Mouse (Mus musculus) hindbrain, embryonic 11.5 days (tissue): ENCODE data around the gene Sbno2. TPM values are rescaled to one million over a fixed set of nuclear protein-coding genes. Genes with fewer than 3 reads are reported as not detected.

Experiments
- ATAC-seq: fragments of 200-750 bp; cut with Nextera tagmentation; 2 replicates; pipeline ENCODE4 v1.8.0; 2017; ENCODE audit warnings: mild to moderate bottlenecking, moderate TSS enrichment, moderate library complexity; ENCODE audit not compliant: low FRiP score
- DNase-seq: peaks from one replicate; pipeline ENCODE4 v3.0.0-alpha.2; 2015; ENCODE audit warnings: low spot score
- H3K27ac ChIP-seq: fragments of 300-500 bp; sonication (generic); 2 replicates; pipeline ENCODE4 v1.5.1; 2014; ENCODE audit warnings: mild to moderate bottlenecking, low read depth, low read length
- H3K27me3 ChIP-seq: fragments of 300-500 bp; sonication (generic); 2 replicates; pipeline ENCODE4 v1.6.1; 2014; ENCODE audit warnings: mild to moderate bottlenecking, low read length, moderate library complexity, mixed read lengths; ENCODE audit not compliant: control insufficient read depth, insufficient read depth
- H3K36me3 ChIP-seq: fragments of 300-500 bp; sonication (generic); 2 replicates; pipeline ENCODE4 v1.6.1; 2014; ENCODE audit warnings: mild to moderate bottlenecking, low read length, moderate library complexity, mixed read lengths; ENCODE audit not compliant: control insufficient read depth, insufficient read depth
- H3K4me1 ChIP-seq: fragments of 300-500 bp; sonication (generic); replicated peaks from 2 replicates; pipeline ENCODE4 v1.6.1; 2014; ENCODE audit warnings: low read length, mixed read lengths; ENCODE audit not compliant: control insufficient read depth, insufficient read depth
- H3K4me2 ChIP-seq: fragments of 300-500 bp; sonication (generic); replicated peaks from 2 replicates; pipeline ENCODE4 v1.6.1; 2014; ENCODE audit warnings: mild to moderate bottlenecking, low read depth, low read length
- H3K4me3 ChIP-seq: fragments of 300-500 bp; sonication (generic); 2 replicates; pipeline ENCODE4 v1.5.1; 2014; ENCODE audit warnings: low read depth, low read length
- H3K9ac ChIP-seq: fragments of 300-500 bp; sonication (generic); 2 replicates; pipeline ENCODE4 v1.6.1; 2014; ENCODE audit warnings: low read depth, low read length
- H3K9me3 ChIP-seq: fragments of 300-500 bp; sonication (generic); 2 replicates; pipeline ENCODE4 v1.6.1; 2016; ENCODE audit warnings: low read length; ENCODE audit not compliant: control insufficient read depth
- WGBS: fragments of 180-500 bp; shearing (Covaris S2); extraction: QIAGEN DNeasy Blood & Tissue Kit; methylation state at CpG from one replicate; pipeline ENCODE4 v1.1.7; 2014; 5-methylcytosine and 5-hydroxymethylcytosine counted together
- polyA plus RNA-seq: library from polyadenylated mRNA; unstranded; fragments of >200 nt; fragmentation: Nextera tagmentation; extraction: Ambion mirVana; gene quantifications from 2 replicates; pipeline ENCODE4 v1.2.1, GENCODE M21; 2014

The Sbno2 gene
- polyA plus RNA-seq, 1 experiment from 2014 or later = 9.5 TPM

- Histone ChIP-seq H3K4me1 (peaks cover 2% of the 10 kb centered on the region; the same call in 1 of the 2 replicates), H3K27ac (peak overlapping the region; percentile 49), H3K9me3 (no peaks in the 10 kb centered on the region), H3K4me2 (no peak overlapping the region), H3K27me3 (no peaks in the 10 kb centered on the region), H3K36me3 (no peaks in the 10 kb centered on the region), H3K9ac (no peak overlapping the region), H3K4me3 (no peak overlapping the region)
- DNase-seq (no peak), ATAC-seq (no peak)
- 69% methylated on average over 9 of the region's 9 CpGs for WGBS
Measured at GRCm38 (mm10) chr10:80070837-80071515, 34.4 kb downstream of the Sbno2 start.

DNA sequence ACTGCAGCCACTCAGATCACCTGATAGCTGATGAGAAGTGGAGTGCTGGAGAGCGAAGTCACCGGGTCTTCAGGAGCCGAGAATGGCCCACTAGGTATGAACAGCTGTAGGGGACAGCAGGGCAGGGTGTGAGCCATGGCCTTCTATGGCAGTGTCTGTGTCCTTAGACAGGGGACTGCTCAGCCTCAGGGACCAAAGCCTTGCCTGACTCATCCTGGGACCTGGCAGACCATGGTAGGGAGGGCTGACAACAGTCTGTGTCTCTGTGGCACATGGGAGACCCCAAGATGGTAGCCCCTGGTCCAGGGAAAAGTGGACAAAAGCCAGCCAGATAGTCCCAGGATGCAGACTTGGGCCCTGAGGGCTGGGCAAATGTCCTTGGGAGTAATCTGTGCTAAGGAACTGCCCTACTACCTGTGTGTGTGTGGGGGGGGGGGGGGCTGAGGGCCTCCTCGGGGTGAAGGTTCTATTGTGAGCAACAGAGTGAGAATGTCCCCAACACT is 35.4 kb downstream of the Sbno2 start:
- no peak for ATAC-seq
- H3K4me2 ChIP-seq = no peak overlapping the region
- H3K9me3 ChIP-seq = no peaks in the 10 kb centered on the region
- DNase-seq = no peak
- no peak overlapping the region for H3K9ac ChIP-seq
- H3K27me3 ChIP-seq = no peaks in the 10 kb centered on the region
- H3K4me3 ChIP-seq = no peak overlapping the region
- no peak overlapping the region for H3K27ac ChIP-seq
- H3K4me1 ChIP-seq = no peaks in the 10 kb centered on the region
- 97% methylated on average over 4 of the region's 4 CpGs for WGBS
- no peaks in the 10 kb centered on the region for H3K36me3 ChIP-seq

- ATAC-seq (no peak), DNase-seq (no peak)
- Histone ChIP-seq H3K36me3 (no peaks in the 10 kb centered on the region), H3K27ac (no peak overlapping the region), H3K4me2 (no peak overlapping the region), H3K9ac (no peak overlapping the region), H3K27me3 (no peaks in the 10 kb centered on the region), H3K9me3 (no peaks in the 10 kb centered on the region), H3K4me1 (no peaks in the 10 kb centered on the region), H3K4me3 (no peak overlapping the region)
- WGBS = 87% methylated on average over 6 of the region's 7 CpGs
Measured at GRCm38 (mm10) chr10:80069251-80069650, 36.1 kb downstream of the Sbno2 start.

DNA sequence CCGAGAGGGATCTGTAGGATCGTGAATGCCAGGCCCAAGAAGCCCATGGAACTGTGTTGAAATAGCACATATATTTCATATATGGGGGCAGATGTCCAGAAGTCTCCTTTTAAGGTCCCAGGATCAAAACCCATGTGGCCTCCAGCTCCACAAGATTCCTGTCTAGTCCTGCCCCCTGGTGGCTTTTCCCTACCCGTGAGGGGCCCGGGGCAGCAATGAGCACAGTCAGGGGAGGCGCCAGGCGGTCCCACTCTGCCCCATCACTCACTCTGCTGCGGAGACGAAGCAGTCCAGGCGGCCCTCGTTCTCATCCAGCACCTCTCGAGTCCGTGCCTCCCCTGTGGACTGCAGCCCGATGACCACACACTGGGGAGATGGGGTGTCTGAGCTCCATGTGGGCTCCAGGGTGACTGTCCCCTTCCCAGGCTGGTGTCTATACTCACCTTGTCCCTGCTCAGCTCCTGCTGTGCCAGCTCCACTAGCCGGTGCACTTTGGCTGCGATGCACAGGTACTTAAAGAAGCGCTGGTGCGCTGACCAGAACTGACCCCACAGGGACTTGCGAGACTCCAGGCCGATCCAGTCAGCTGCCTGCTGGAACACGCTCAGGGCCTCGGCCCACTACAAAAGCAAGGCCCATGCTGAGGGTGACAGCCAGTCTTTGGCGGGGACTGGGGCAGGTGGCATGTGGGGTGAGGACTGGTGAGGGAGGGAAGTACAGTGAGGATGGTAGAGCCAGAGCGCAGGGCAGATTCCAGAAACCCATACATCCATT is 41.3 kb downstream of the Sbno2 start:
- H3K9ac ChIP-seq = no peak overlapping the region

DNA sequence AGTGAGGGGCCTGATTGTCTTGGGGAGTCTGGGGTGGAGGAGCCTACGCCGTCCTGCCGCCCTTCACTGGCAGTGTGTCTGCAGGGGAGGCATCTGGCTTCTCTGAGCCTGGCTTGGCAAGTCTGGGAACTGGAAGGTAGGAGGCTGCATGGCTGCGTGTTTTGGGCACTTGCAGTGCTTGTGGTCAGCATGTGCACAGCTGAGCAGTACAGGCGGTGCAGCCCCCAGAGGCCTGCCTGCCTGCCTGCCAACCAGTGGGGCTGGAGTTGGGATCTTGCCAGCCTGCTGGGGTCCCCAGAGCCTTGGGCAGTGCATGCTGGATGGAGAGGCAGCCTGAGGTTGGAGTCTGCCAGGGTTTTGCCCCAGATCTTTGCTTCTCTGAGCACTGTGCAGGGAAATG is 42.3 kb downstream of the Sbno2 start:
- Histone ChIP-seq H3K4me2 (no peak overlapping the region), H3K4me3 (no peak overlapping the region), H3K4me1 (no peaks in the 10 kb centered on the region), H3K27me3 (no peaks in the 10 kb centered on the region), H3K36me3 (no peaks in the 10 kb centered on the region), H3K9ac (no peak overlapping the region; the same call in 1 of the 2 replicates), H3K9me3 (no peaks in the 10 kb centered on the region), H3K27ac (no peak overlapping the region)
- DNase-seq = no peak
- no peak for ATAC-seq
- 94% methylated on average over 5 of the region's 5 CpGs for WGBS

More for the DNA sequence above, 41.3 kb downstream of the Sbno2 start:
- Histone ChIP-seq H3K36me3 (no peaks in the 10 kb centered on the region), H3K4me1 (no peaks in the 10 kb centered on the region), H3K9me3 (no peaks in the 10 kb centered on the region), H3K27ac (no peak overlapping the region), H3K4me3 (no peak overlapping the region), H3K4me2 (no peak overlapping the region), H3K27me3 (no peaks in the 10 kb centered on the region)
- ATAC-seq = no peak
- no peak for DNase-seq
- 75% methylated on average over 23 of the region's 23 CpGs for WGBS

GRCm38 (mm10) chr10:80057683-80058326 is 47.6 kb downstream of the Sbno2 start:
- no peak overlapping the region for H3K4me3 ChIP-seq
- no peak for DNase-seq
- H3K27ac ChIP-seq = no peak overlapping the region
- no peak overlapping the region for H3K4me2 ChIP-seq
- 86% methylated on average over 30 of the region's 30 CpGs for WGBS
- H3K36me3 ChIP-seq = peaks cover 3% of the 10 kb centered on the region; the same call in 1 of the 2 replicates
- no peaks in the 10 kb centered on the region for H3K9me3 ChIP-seq
- H3K9ac ChIP-seq = no peak overlapping the region
- ATAC-seq = no peak
- H3K4me1 ChIP-seq = peaks cover 3% of the 10 kb centered on the region
- H3K27me3 ChIP-seq = no peaks in the 10 kb centered on the region

GRCm38 (mm10) chr10:80056976-80057682 is 48.2 kb downstream of the Sbno2 start:
- Histone ChIP-seq H3K27ac (no peak overlapping the region), H3K4me3 (no peak overlapping the region), H3K4me1 (peaks cover 3% of the 10 kb centered on the region), H3K9me3 (no peaks in the 10 kb centered on the region), H3K27me3 (no peaks in the 10 kb centered on the region), H3K4me2 (no peak overlapping the region), H3K9ac (no peak overlapping the region), H3K36me3 (peaks cover 3% of the 10 kb centered on the region; the same call in 1 of the 2 replicates)
- no peak for DNase-seq
- no peak for ATAC-seq
- WGBS = 91% methylated on average over 27 of the region's 27 CpGs

- Histone ChIP-seq H3K27ac (no peak overlapping the region), H3K27me3 (no peaks in the 10 kb centered on the region), H3K9me3 (no peaks in the 10 kb centered on the region), H3K4me2 (no peak overlapping the region), H3K4me3 (no peak overlapping the region), H3K9ac (no peak overlapping the region), H3K36me3 (peaks cover 3% of the 10 kb centered on the region; the same call in 1 of the 2 replicates), H3K4me1 (peaks cover 3% of the 10 kb centered on the region)
- ATAC-seq (no peak), DNase-seq (no peak)
- WGBS = 96% methylated on average over 4 of the region's 4 CpGs
Measured at GRCm38 (mm10) chr10:80056506-80056905, 48.9 kb downstream of the Sbno2 start.
